Mouse (Mus musculus) E14TG2a.4 (cell line): ENCODE results near the gene Gadd45g.

Experiments used
- CTCF ChIP-seq: conservative IDR thresholded peaks from 2 replicates; pipeline ENCODE4 v1.5.1; 2014; ENCODE audit warnings: low read length
- NANOG ChIP-seq: IDR thresholded peaks from 2 replicates; pipeline ENCODE4 v1.6.1; 2014; ENCODE audit warnings: borderline replicate concordance, low read length, mixed read lengths

- TF ChIP-seq CTCF, result no peak
- TF ChIP-seq NANOG, result no peak
Measured at GRCm38 (mm10) chr13:51846301-51846867, at the start of gene Gadd45g.
